Mouse (Mus musculus) ES-Bruce4 (cell line): ENCODE measurements at regions not wholly inside any gene's neighbourhood (a gene's known extent, or its start where the extent isn't known, plus 50 kb on each side); places are given as distances from the start of the nearest gene placed in this dataset.

Experiments used
- H3K27ac ChIP-seq: 2 replicates; pipeline ENCODE4 v1.5.1; 2012; ENCODE audit warnings: low read length, inconsistent platforms; ENCODE audit not compliant: insufficient read depth
- H3K27me3 ChIP-seq: 2 replicates; pipeline ENCODE4 v1.6.1; 2012; ENCODE audit warnings: mild to moderate bottlenecking, low read length, inconsistent platforms; ENCODE audit not compliant: control insufficient read depth, poor library complexity, insufficient read depth, severe bottlenecking
- H3K36me3 ChIP-seq: 2 replicates; pipeline ENCODE4 v1.6.1; 2012; ENCODE audit warnings: inconsistent platforms, mild to moderate bottlenecking, low read length, moderate library complexity; ENCODE audit not compliant: control insufficient read depth, poor library complexity, insufficient read depth, severe bottlenecking
- H3K4me1 ChIP-seq: one replicate; pipeline ENCODE4 v1.8.1; 2011; ENCODE audit warnings: low read length; ENCODE audit not compliant: control insufficient read depth, insufficient read depth
- H3K4me3 ChIP-seq: 2 replicates; pipeline ENCODE4 v1.5.1; 2011; ENCODE audit warnings: low read depth, mild to moderate bottlenecking, low read length
- H3K9ac ChIP-seq: 2 replicates; pipeline ENCODE4 v1.6.1; 2012; ENCODE audit warnings: low read depth, mild to moderate bottlenecking, inconsistent platforms; ENCODE audit not compliant: poor library complexity, severe bottlenecking
- H3K9me3 ChIP-seq: replicated peaks from 2 replicates; pipeline ENCODE4 v1.6.1; 2012; ENCODE audit warnings: mild to moderate bottlenecking, low read length, inconsistent platforms; ENCODE audit not compliant: control insufficient read depth, poor library complexity, insufficient read depth, severe bottlenecking
- CTCF ChIP-seq: IDR thresholded peaks from one replicate; pipeline ENCODE4 v1.8.1; 2011; ENCODE audit warnings: low read depth, low read length
- EP300 ChIP-seq: IDR thresholded peaks from 2 replicates; pipeline ENCODE4 v1.6.1; 2011; ENCODE audit warnings: low read depth, low read length; ENCODE audit not compliant: insufficient read depth
- POLR2A ChIP-seq: IDR thresholded peaks from one replicate; pipeline ENCODE4 v1.8.1; 2011; ENCODE audit warnings: low read length; ENCODE audit not compliant: insufficient read depth

- Histone ChIP-seq H3K4me1 (no peaks in the 10 kb centered on the region), H3K4me3 (no peak overlapping the region), H3K36me3 (no peaks in the 10 kb centered on the region), H3K27me3 (no peaks in the 10 kb centered on the region), H3K9me3 (no peaks in the 10 kb centered on the region), H3K27ac (no peak overlapping the region), H3K9ac (no peak overlapping the region)
- TF ChIP-seq POLR2A, result no peak
- no peak for TF ChIP-seq EP300
- no peak for TF ChIP-seq CTCF
Observed at GRCm38 (mm10) chr12:107328986-107329385, 159.4 kb upstream of the 3110018I06Rik start.

DNA sequence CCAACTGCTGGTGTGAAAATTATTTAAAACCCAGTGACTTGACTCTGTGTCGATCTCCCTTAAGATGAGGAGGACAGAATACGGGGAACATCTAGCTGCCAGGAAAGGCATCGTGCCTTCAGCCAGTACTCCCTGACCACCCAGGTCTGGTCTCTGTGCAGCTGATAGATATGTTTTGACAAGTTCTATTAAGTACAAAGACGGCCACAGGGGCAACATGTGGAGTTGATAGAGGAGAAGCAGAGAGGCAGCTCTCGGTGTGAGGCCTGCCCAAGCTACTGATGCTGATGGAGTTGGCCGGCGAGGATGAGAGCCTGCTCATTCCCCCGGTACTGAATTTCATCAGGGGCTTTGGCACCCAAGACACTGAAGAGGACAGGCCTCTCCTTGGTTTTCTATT lies 154.1 kb upstream of the 3110018I06Rik start:
- Histone ChIP-seq H3K4me3 (no peak overlapping the region), H3K27me3 (no peaks in the 10 kb centered on the region; the same call in 1 of the 2 replicates), H3K9me3 (no peaks in the 10 kb centered on the region), H3K27ac (no peak overlapping the region), H3K4me1 (no peaks in the 10 kb centered on the region), H3K36me3 (no peaks in the 10 kb centered on the region), H3K9ac (no peak overlapping the region)
- TF ChIP-seq EP300 (no peak), CTCF (no peak), POLR2A (no peak)

DNA sequence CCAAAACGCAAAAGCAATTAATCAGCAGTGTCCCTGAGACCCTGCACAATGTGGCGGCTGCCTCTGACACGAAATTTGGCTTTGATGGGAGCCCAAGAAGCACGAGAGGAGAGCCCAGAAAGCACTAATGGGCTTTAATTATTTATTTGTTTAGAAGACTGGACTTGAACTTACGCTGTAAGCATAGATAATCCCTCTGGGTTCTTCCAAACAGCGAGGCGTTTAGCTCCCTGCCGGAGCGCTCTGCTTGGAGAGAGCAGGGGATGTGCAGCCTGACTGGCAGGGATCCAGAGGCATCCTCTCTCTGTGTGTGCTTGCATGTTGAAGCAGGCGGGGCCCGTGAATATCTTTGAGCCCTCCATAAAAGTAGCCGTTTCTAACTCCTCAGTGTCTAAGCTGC lies 153.3 kb upstream of the 3110018I06Rik start:
- Histone ChIP-seq H3K36me3 (no peaks in the 10 kb centered on the region), H3K27me3 (no peaks in the 10 kb centered on the region; the same call in 1 of the 2 replicates), H3K9ac (no peak overlapping the region), H3K27ac (no peak overlapping the region), H3K4me3 (no peak overlapping the region), H3K4me1 (no peaks in the 10 kb centered on the region), H3K9me3 (no peaks in the 10 kb centered on the region)
- TF ChIP-seq CTCF, result no peak
- no peak for TF ChIP-seq POLR2A
- no peak for TF ChIP-seq EP300

- Histone ChIP-seq H3K4me1 (no peaks in the 10 kb centered on the region), H3K27ac (no peak overlapping the region), H3K36me3 (no peaks in the 10 kb centered on the region), H3K27me3 (no peaks in the 10 kb centered on the region; the same call in 1 of the 2 replicates), H3K9me3 (no peaks in the 10 kb centered on the region), H3K4me3 (no peak overlapping the region), H3K9ac (no peak overlapping the region)
- no peak for TF ChIP-seq POLR2A
- TF ChIP-seq EP300, result no peak
- no peak for TF ChIP-seq CTCF
Observed at GRCm38 (mm10) chr12:107338758-107339157, 149.7 kb upstream of the 3110018I06Rik start.

- TF ChIP-seq EP300, result no peak
- TF ChIP-seq POLR2A, result no peak
- TF ChIP-seq CTCF, result no peak
- Histone ChIP-seq H3K9ac (no peak overlapping the region), H3K27ac (no peak overlapping the region)
Observed at GRCm38 (mm10) chr12:107356211-107356610, 132.2 kb upstream of the 3110018I06Rik start.

DNA sequence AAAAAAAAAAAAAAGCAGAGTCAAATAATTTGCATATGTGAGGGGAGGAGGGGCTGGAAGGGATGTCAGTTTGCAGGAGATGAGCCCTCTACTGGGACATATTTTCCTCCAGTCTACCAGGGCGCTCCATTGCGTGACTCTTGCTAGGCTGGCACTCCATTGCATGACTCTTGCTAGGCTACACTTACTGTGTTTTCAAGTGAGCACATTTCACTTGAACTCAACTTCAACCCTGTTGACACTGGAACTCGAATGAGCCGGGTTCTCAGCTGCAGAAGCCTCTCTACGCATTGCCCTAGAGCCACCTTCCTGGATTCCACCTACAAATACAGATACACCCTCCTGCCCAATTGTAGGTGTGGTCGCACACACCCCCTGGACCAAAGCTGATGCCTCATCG lies 131.5 kb upstream of the 3110018I06Rik start:
- H3K4me1 ChIP-seq, result no peaks in the 10 kb centered on the region
- H3K9me3 ChIP-seq, result no peaks in the 10 kb centered on the region
- H3K4me3 ChIP-seq, result no peak overlapping the region
- no peaks in the 10 kb centered on the region for H3K36me3 ChIP-seq
- H3K27me3 ChIP-seq, result no peaks in the 10 kb centered on the region
- H3K27ac ChIP-seq, result no peak overlapping the region
- TF ChIP-seq EP300 (no peak), POLR2A (no peak), CTCF (no peak)
- H3K9ac ChIP-seq, result no peak overlapping the region

More at GRCm38 (mm10) chr12:107356211-107356610, 132.2 kb upstream of the 3110018I06Rik start:
- Histone ChIP-seq H3K4me1 (no peaks in the 10 kb centered on the region), H3K27me3 (no peaks in the 10 kb centered on the region), H3K4me3 (no peak overlapping the region), H3K36me3 (no peaks in the 10 kb centered on the region), H3K9me3 (no peaks in the 10 kb centered on the region)
